Mouse (Mus musculus): Measurements from ENCODE around the gene Bard1.

GRCm38 (mm10) chr1:71105724-71106123, 2.8 kb upstream of the Bard1 start:
- TF ChIP-seq GATA1 (IDR thresholded peaks at IDR 0.05; ENCODE audit: low read length), result no peak
- no peak for TF ChIP-seq TAL1 (IDR thresholded peaks at IDR 0.05; ENCODE audit: low read length)

Data from erythroblast, embryonic 14.5 days (primary cell).